Mouse (Mus musculus) fibroblast of lung, adult 2 months (primary cell): Measurements from ENCODE around the gene Msi2.
A peak's percentile ranks its signal among the peaks of the same experiment; 100 is the strongest.

Experiments used
- DNase-seq: peaks from one replicate; pipeline ENCODE4 v3.0.0-alpha.2; 2011; ENCODE audit warnings: low read depth

The Msi2 gene

GRCm38 (mm10) chr11:88636319-88636718 lies 82.0 kb downstream of the Msi2 start:
- DNase-seq: no peak

GRCm38 (mm10) chr11:88634627-88635026 lies 83.7 kb downstream of the Msi2 start:
- peak; percentile 72 for DNase-seq

- no peak for DNase-seq
Observed at GRCm38 (mm10) chr11:88631932-88632230, 86.4 kb downstream of the Msi2 start.

GRCm38 (mm10) chr11:88631084-88631931 lies 87.0 kb downstream of the Msi2 start:
- DNase-seq: no peak

- no peak for DNase-seq
Observed at GRCm38 (mm10) chr11:88629619-88630018, 88.7 kb downstream of the Msi2 start.

GRCm38 (mm10) chr11:88629165-88629564 lies 89.1 kb downstream of the Msi2 start:
- no peak for DNase-seq

GRCm38 (mm10) chr11:88628676-88629075 lies 89.6 kb downstream of the Msi2 start:
- DNase-seq: no peak

- no peak for DNase-seq
Observed at GRCm38 (mm10) chr11:88627327-88627726, 91.0 kb downstream of the Msi2 start.

- no peak for DNase-seq
Observed at GRCm38 (mm10) chr11:88626576-88626975, 91.7 kb downstream of the Msi2 start.

GRCm38 (mm10) chr11:88626061-88626460 lies 92.3 kb downstream of the Msi2 start:
- DNase-seq: no peak

GRCm38 (mm10) chr11:88625063-88625462 lies 93.2 kb downstream of the Msi2 start:
- DNase-seq: no peak

GRCm38 (mm10) chr11:88624627-88625026 lies 93.7 kb downstream of the Msi2 start:
- DNase-seq: no peak

- no peak for DNase-seq
Observed at GRCm38 (mm10) chr11:88623671-88624070, 94.6 kb downstream of the Msi2 start.

- DNase-seq: no peak
Observed at GRCm38 (mm10) chr11:88622496-88622895, 95.8 kb downstream of the Msi2 start.

GRCm38 (mm10) chr11:88621789-88622188 lies 96.5 kb downstream of the Msi2 start:
- DNase-seq: no peak

- DNase-seq: peak; percentile 42
Observed at GRCm38 (mm10) chr11:88620158-88620973, 97.9 kb downstream of the Msi2 start.

- no peak for DNase-seq
Observed at GRCm38 (mm10) chr11:88619468-88620157, 98.7 kb downstream of the Msi2 start.

- no peak for DNase-seq
Observed at GRCm38 (mm10) chr11:88618732-88619309, 99.5 kb downstream of the Msi2 start.

GRCm38 (mm10) chr11:88618005-88618501 lies 100.3 kb downstream of the Msi2 start:
- DNase-seq: no peak

GRCm38 (mm10) chr11:88617380-88617779 lies 100.9 kb downstream of the Msi2 start:
- no peak for DNase-seq

- DNase-seq: no peak
Observed at GRCm38 (mm10) chr11:88614527-88615305, 103.6 kb downstream of the Msi2 start.
